Mouse (Mus musculus): ENCODE measurements around the gene Gm36210.

Gm36210 gene

GRCm38 (mm10) chr7:4878186-4878585, 28.1 kb downstream of the Gm36210 start:
- CTCF ChIA-PET: interaction anchor here in 1 of 4 experiments (0.9 to 1.1 kb wide), 2 partner anchors 9 to 12 kb away, joined by 4 to 5 read pairs; no protein-coding TSS in a partner anchor
- POLR2A ChIA-PET: interaction anchor here (0.7 to 3.5 kb wide), 25 partner anchors 7 to 151 kb away, joined by 3 to 92 read pairs (median 11); partner anchors contain the start of genes Ube2s (in 3 of the 4), Rpl28 (in 2 of the 4), Cox6b2 (in 1 of the 4) and Kmt5c (in 1 of the 4)

DNA sequence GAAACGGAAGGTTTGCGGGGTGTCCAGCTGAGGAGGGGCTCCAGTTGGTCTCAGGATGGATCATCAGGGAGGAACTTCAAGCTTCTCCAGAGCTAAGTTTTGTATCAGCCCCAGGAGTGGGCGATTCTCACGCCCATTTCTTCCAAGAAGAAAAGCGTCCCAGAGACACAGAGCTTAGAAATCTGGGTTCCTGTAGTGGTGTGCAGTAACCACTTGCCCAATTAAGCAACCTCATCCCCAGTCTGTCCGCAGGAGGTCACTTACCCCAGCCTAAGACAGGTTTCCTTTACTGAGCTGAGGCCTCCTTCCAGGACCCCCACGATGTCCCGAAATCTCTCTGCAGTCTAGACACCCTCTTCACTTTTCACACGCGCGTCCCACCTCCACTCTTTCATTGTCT, 29.1 kb downstream of the Gm36210 start:
- POLR2A ChIA-PET: interaction anchor here in 3 of 4 experiments (0.5 to 3.5 kb wide), 114 partner anchors 8 to 1486 kb away, joined by 3 to 92 read pairs (median 5); partner anchors contain the start of genes Cox6b2 (in 3 of the 3), Kmt5c (in 3 of the 3), Rpl28 (in 3 of the 3) and Tmem238 (in 3 of the 3)
- CTCF ChIA-PET: interaction anchor here (0.5 to 2.1 kb wide), 34 partner anchors 10 to 369 kb away, joined by 3 to 31 read pairs (median 4); partner anchors contain the start of genes Kmt5c (in 1 of the 4), Sbk2 (in 1 of the 4), Shisa7 (in 1 of the 4) and Tnni3 (in 1 of the 4)

DNA sequence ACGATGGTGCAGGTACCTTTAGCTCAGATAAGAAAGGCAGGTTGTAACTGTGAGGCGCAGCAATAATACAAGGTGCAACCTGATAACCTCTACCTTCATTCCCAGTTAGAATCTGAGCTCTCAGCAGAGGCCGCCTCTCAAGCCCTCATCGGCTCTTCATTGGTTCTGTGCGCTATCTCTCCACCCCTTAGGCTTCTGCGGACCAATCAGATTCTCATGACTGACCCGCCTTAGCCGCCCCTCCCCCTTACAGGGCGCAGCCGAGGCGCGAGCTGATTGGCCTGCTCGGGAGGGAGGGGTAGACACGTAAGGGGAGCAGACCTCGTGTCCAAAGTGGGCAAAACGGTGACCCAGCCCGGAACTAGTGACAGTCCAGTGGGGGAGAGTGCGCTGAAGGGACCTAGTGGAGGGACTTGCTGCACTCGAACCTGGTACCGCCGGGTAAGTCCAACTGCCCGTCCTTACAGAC, 29.5 kb downstream of the Gm36210 start, which contains the start of gene Isoc2a:
Gene Isoc2a, plus strand, starts transcription at position 401 of the 469 bp plus-strand sequence.
- CTCF ChIA-PET: interaction anchor here (0.5 to 2.1 kb wide), 37 partner anchors 10 to 1550 kb away, joined by 3 to 31 read pairs (median 4); partner anchors contain the start of genes Sbk2 (in 2 of the 4), Tnni3 (in 2 of the 4), Kmt5c (in 1 of the 4) and Rpl28 (in 1 of the 4)

GRCm38 (mm10) chr7:4870133-4870532, 36.2 kb downstream of the Gm36210 start, which contains the start of gene Isoc2b:
TSS of gene Isoc2b (minus strand) at chr7:4870258.
- CTCF ChIA-PET: interaction anchor here in 3 of 4 experiments (0.7 to 1.4 kb wide), 8 partner anchors 10 to 392 kb away, joined by 3 to 5 read pairs (median 3); no protein-coding TSS in a partner anchor
- POLR2A ChIA-PET: interaction anchor here (0.5 to 9.3 kb wide), 30 partner anchors 10 to 153 kb away, joined by 3 to 124 read pairs (median 4); partner anchors contain the start of genes Ube2s (in 3 of the 4), Cox6b2 (in 2 of the 4), Rpl28 (in 2 of the 4) and Kmt5c (in 1 of the 4)

More for the DNA sequence above, 29.5 kb downstream of the Gm36210 start, which contains the start of gene Isoc2a:
- POLR2A ChIA-PET: interaction anchor here in 3 of 4 experiments (0.6 to 3.5 kb wide), 115 partner anchors 9 to 1486 kb away, joined by 3 to 92 read pairs (median 5); partner anchors contain the start of genes Cox6b2 (in 3 of the 3), Kmt5c (in 3 of the 3), Rpl28 (in 3 of the 3) and Tmem238 (in 3 of the 3)

- ChIA-PET POLR2A (interaction anchor here (0.6 to 9.3 kb wide), 111 partner anchors 7 to 1388 kb away, joined by 3 to 124 read pairs (median 5); partner anchors contain the start of genes Isoc2a (in 3 of the 4), Rpl28 (in 3 of the 4), Ube2s (in 3 of the 4) and Cox6b2 (in 2 of the 4)), CTCF (interaction anchor here (0.5 to 4.6 kb wide), 28 partner anchors 8 to 1327 kb away, joined by 3 to 31 read pairs (median 4); partner anchors contain the start of genes Isoc2a (in 3 of the 4) and Sbk2 (in 1 of the 4))
These were observed 39.6 kb downstream of the Gm36210 start for GRCm38 (mm10) chr7:4866631-4867180.

- CTCF ChIA-PET: interaction anchor here (0.5 to 4.6 kb wide), 25 partner anchors 8 to 1328 kb away, joined by 3 to 31 read pairs (median 4); partner anchors contain the start of genes Isoc2a (in 3 of the 4) and Sbk2 (in 1 of the 4)
- POLR2A ChIA-PET: interaction anchor here (0.6 to 9.3 kb wide), 110 partner anchors 8 to 1643 kb away, joined by 3 to 124 read pairs (median 5); partner anchors contain the start of genes Isoc2a (in 3 of the 4), Rpl28 (in 3 of the 4), Ube2s (in 3 of the 4) and Cox6b2 (in 2 of the 4)
These were observed 40.5 kb downstream of the Gm36210 start for GRCm38 (mm10) chr7:4865579-4866493.

GRCm38 (mm10) chr7:4865090-4865489, 41.2 kb downstream of the Gm36210 start:
- ChIA-PET CTCF (interaction anchor here in 3 of 4 experiments (1.4 to 4.6 kb wide), 5 partner anchors 9 to 100 kb away, joined by 4 to 17 read pairs (median 6); no protein-coding TSS in a partner anchor), POLR2A (interaction anchor here in 3 of 4 experiments (1.0 to 6.2 kb wide), 18 partner anchors 12 to 113 kb away, joined by 3 to 64 read pairs (median 8); partner anchors contain the start of genes Ube2s (in 2 of the 3), Cox6b2 (in 1 of the 3), Isoc2a (in 1 of the 3) and Rpl28 (in 1 of the 3))

DNA sequence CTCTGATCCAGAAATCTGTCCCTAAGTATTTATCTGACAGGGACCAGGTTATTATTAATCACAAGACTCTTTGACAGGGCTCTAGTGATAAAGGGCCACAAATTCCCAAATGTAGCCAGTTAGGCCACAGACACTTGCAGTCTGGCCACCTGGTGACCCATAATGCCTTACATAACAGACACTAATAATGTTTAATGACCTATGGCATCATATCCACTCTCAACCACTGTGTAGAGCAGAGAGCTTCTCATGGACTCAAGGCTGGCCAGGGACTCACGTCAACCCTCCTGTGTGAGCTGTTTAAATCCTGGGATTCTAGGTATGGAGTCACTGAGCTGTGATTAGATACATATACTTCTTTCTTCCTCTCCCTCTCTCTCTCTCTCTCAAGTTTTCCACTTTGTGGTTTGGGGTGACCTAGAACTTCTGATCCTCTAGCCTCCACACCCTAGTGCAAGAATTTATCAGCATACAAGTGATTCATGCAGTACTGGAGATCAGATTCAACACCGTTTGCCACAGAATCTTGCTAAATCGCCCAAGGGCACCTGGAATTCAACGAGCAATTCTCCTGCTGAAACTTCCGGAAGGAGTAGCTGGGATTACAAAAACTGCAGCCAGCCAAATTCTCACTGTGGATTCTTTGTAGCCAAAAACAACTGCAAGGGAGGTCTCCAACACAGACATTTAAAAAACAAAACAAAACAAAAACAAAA, 42.0 kb downstream of the Gm36210 start:
- CTCF ChIA-PET: interaction anchor here (0.6 to 4.6 kb wide), 8 partner anchors 12 to 364 kb away, joined by 3 to 17 read pairs (median 4); partner anchors contain the start of genes Isoc2a (in 1 of the 4), Ppp6r1 (in 1 of the 4) and Zfp784 (in 1 of the 4)
- POLR2A ChIA-PET: interaction anchor here in 3 of 4 experiments (0.6 to 3.2 kb wide), 14 partner anchors 13 to 141 kb away, joined by 3 to 13 read pairs (median 4); partner anchors contain the start of genes Ube2s (in 3 of the 3), Isoc2a (in 2 of the 3) and Rpl28 (in 1 of the 3)

GRCm38 (mm10) chr7:4863541-4864080, 42.7 kb downstream of the Gm36210 start:
- POLR2A ChIA-PET: interaction anchor here in 3 of 4 experiments (0.7 to 3.2 kb wide), 16 partner anchors 12 to 71 kb away, joined by 3 to 13 read pairs (median 3); partner anchors contain the start of genes Ube2s (in 3 of the 3), Isoc2a (in 1 of the 3) and Rpl28 (in 1 of the 3)
- CTCF ChIA-PET: interaction anchor here (0.6 to 4.6 kb wide), 8 partner anchors 13 to 363 kb away, joined by 3 to 17 read pairs (median 4); partner anchors contain the start of genes Isoc2a (in 2 of the 4) and Zfp784 (in 1 of the 4)

- ChIA-PET CTCF (interaction anchor here in 3 of 4 experiments (1.0 to 4.6 kb wide), 4 partner anchors 14 to 76 kb away, joined by 3 to 17 read pairs (median 3); partner anchors contain the start of gene Isoc2a (in 1 of the 3)), POLR2A (interaction anchor here in 3 of 4 experiments (0.6 to 3.2 kb wide), 12 partner anchors 11 to 151 kb away, joined by 3 to 13 read pairs (median 4); partner anchors contain the start of genes Ube2s (in 3 of the 3), Fiz1 (in 1 of the 3), Rpl28 (in 1 of the 3) and Zfp524 (in 1 of the 3))
These were observed 43.3 kb downstream of the Gm36210 start for GRCm38 (mm10) chr7:4863041-4863440.

DNA sequence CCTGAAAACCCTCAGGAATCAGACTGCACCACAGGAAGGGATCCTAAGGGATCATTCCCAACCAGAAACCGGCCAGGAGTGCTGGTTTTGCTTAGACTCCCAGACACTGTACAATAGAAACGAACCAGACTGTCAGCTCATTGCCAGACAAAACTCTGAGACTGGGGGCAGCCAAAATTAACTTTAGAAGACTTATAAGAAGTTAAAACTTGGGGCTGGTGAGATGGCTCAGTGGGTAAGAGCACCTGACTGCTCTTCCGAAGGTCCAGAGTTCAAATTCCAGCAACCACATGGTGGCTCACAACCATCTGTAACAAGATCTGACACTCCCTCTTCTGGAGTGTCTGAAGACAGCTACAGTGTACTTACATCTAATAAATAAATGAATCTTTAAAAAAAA, 45.4 kb downstream of the Gm36210 start:
- ChIA-PET POLR2A (interaction anchor here in 3 of 4 experiments (0.6 to 1.6 kb wide), 9 partner anchors 9 to 1557 kb away, joined by 3 to 5 read pairs (median 4); partner anchors contain the start of genes Cox6b2 (in 1 of the 3), Isoc2a (in 1 of the 3), Isoc2b (in 1 of the 3) and Shisa7 (in 1 of the 3)), CTCF (interaction anchor here in 2 of 4 experiments (0.6 to 1.4 kb wide), 2 partner anchors 40 to 161 kb away, joined by 3 to 7 read pairs; no protein-coding TSS in a partner anchor)

DNA sequence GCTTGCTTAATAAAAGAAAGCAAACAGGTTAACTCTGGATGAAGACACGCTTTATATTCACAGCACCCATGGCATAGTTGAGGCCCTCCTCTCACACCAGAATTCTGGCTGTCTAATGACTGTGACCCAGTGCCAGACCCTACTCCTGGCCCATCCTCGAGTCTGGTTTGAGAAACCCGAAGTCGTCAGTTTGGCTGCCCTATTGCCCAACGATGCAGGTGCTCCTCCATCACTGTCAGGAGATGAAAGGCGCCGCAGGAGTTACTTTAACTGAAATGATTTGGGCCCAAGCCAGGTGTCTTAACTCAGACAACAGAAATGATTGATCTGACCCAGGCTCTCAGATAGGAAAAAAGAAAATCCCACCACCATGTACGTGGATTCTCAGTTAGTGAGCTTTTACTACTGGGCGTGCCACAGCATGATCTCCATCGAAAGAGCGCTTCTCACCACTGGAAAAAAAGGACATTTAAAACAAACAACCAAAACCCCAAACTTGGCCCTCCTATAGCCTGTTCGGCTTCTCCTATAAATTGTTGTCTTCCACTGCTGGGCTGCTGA, 46.8 kb downstream of the Gm36210 start:
- CTCF ChIA-PET: interaction anchor here in 1 of 4 experiments (1.3 kb wide), 1 partner anchor 41 kb away, joined by 3 read pairs; no protein-coding TSS in a partner anchor
- POLR2A ChIA-PET: interaction anchor here in 3 of 4 experiments (0.8 to 1.9 kb wide), 11 partner anchors 15 to 71 kb away, joined by 3 to 5 read pairs (median 4); partner anchors contain the start of genes Ube2s (in 3 of the 3), Isoc2a (in 2 of the 3), Rpl28 (in 1 of the 3) and Shisa7 (in 1 of the 3)

DNA sequence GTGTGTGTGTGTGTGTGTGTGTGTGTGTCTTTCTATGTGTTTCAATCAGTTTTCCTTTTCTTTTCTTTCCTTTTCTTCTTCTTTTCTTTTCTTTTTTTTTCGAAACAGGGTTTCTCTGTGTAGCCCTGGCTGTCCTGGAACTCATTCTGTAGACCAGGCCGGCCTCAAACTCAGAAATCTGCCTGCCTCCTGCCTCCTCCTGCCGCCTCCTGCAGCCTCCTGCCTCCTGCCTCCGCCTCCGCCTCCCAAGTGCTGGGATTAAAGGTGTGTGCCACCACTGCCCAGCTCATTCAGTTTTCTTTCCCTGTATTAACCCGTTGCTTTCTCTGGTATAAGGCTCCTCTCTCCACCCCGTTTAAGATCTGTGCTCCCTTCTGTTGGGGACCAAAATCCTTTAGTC, 49.0 kb downstream of the Gm36210 start:
- CTCF ChIA-PET: interaction anchor here in 2 of 4 experiments (0.6 kb wide), 2 partner anchors 68 to 1964 kb away, joined by 4 to 6 read pairs; partner anchors contain the start of gene Ssc5d (in 1 of the 2)
- POLR2A ChIA-PET: interaction anchor here in 2 of 4 experiments (0.6 to 2.4 kb wide), 10 partner anchors 9 to 1692 kb away, joined by 3 to 7 read pairs (median 4); partner anchors contain the start of genes Ube2s (in 2 of the 2), Cox6b2 (in 1 of the 2), Fiz1 (in 1 of the 2) and Isoc2a (in 1 of the 2)

- ChIA-PET POLR2A (interaction anchor here in 3 of 4 experiments (0.6 to 2.4 kb wide), 8 partner anchors 10 to 64 kb away, joined by 3 to 7 read pairs (median 4); partner anchors contain the start of genes Isoc2a (in 2 of the 3), Ube2s (in 2 of the 3) and Rpl28 (in 1 of the 3)), CTCF (interaction anchor here in 3 of 4 experiments (0.6 to 1.8 kb wide), 3 partner anchors 69 to 1965 kb away, joined by 4 to 6 read pairs (median 4); partner anchors contain the start of gene Ssc5d (in 1 of the 3))
These were observed 49.8 kb downstream of the Gm36210 start for GRCm38 (mm10) chr7:4856508-4856907.
